Mouse (Mus musculus): ENCODE data around the gene Nckap5. TPM values are rescaled to one million over a fixed set of nuclear protein-coding genes. Genes with fewer than 3 reads are reported as not detected.

Gene Nckap5
- polyA plus RNA-seq, 1 experiment from 2014 or later = 1.1 TPM

DNA sequence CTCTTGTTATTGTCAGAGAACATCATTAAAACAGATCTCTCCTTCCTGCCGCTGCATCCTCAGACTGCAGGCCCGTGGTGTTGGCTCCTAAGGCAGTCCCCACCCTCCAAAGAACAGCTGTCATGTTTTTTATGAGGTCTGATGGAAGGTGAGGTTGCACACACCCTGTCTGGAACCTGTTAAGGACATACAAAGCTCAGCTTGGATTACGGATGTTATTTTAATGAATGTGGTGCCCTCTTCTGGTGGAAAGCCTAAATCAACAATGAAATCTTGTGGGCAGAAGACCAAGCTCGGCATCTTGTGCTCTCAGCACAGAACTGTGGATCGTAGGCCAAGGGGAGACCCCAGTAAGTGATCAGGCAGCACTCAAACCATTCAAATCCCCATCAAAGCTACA, 399.0 kb downstream of the Nckap5 start:
- no peak for DNase-seq
- WGBS (ENCODE audit: insufficient replicate concordance) = 39% methylated on average over 5 of the region's 5 CpGs
- TF ChIP-seq EP300 (IDR thresholded peaks at IDR 0.05; ENCODE audit: low read depth) = no peak
- TF ChIP-seq CTCF (IDR thresholded peaks at IDR 0.05; ENCODE audit: low read depth) = peak; percentile 60
- Histone ChIP-seq H3K9me3 (ENCODE audit: low read length) (no peaks in the 10 kb centered on the region), H3K27me3 (ENCODE audit: insufficient read depth, low read length) (no peaks in the 10 kb centered on the region), H3K4me2 (ENCODE audit: low read depth, low read length) (no peak overlapping the region), H3K4me3 (ENCODE audit: low read depth, low read length) (no peak overlapping the region), H3K27ac (ENCODE audit: low read depth) (no peak overlapping the region), H3K9ac (replicated peaks) (no peak overlapping the region), H3K4me1 (ENCODE audit: insufficient read depth) (no peaks in the 10 kb centered on the region), H3K36me3 (replicated peaks; ENCODE audit: insufficient read depth, low read length) (no peaks in the 10 kb centered on the region)
- ATAC-seq = no peak

DNA sequence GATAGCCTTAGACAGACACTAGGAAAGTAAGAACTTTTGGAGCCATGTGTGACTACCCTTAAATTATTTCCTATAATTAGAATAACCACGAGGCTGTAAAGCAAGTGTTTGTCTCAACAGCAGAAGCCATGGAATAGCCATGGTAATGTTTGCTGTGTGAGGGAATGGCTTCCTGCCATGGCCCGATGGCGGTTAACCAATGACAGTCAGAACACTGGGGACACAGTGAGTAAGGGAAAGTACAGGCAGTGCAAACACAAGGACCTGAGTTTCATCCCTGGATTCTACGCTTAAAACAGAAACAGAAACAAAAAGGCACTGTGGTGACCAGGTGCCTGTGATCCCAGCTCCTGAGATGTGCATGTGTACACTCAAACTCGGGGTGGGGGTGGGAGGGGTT, 419.2 kb downstream of the Nckap5 start:
- Histone ChIP-seq H3K27me3 (ENCODE audit: insufficient read depth, low read length) (no peaks in the 10 kb centered on the region), H3K4me2 (ENCODE audit: low read depth, low read length) (no peak overlapping the region), H3K9me3 (ENCODE audit: low read length) (no peaks in the 10 kb centered on the region), H3K4me3 (ENCODE audit: low read depth, low read length) (no peak overlapping the region), H3K4me1 (ENCODE audit: insufficient read depth) (no peaks in the 10 kb centered on the region), H3K9ac (replicated peaks) (no peak overlapping the region), H3K36me3 (replicated peaks; ENCODE audit: insufficient read depth, low read length) (no peaks in the 10 kb centered on the region), H3K27ac (ENCODE audit: low read depth) (peak overlapping the region; percentile 55)
- peak; percentile 97 for ATAC-seq
- no peak for TF ChIP-seq CTCF (IDR thresholded peaks at IDR 0.05; ENCODE audit: low read depth)
- no peak for TF ChIP-seq EP300 (IDR thresholded peaks at IDR 0.05; ENCODE audit: low read depth)
- peak; percentile 42 for DNase-seq
- WGBS (ENCODE audit: insufficient replicate concordance) = 50% methylated on average over 5 of the region's 5 CpGs

DNA sequence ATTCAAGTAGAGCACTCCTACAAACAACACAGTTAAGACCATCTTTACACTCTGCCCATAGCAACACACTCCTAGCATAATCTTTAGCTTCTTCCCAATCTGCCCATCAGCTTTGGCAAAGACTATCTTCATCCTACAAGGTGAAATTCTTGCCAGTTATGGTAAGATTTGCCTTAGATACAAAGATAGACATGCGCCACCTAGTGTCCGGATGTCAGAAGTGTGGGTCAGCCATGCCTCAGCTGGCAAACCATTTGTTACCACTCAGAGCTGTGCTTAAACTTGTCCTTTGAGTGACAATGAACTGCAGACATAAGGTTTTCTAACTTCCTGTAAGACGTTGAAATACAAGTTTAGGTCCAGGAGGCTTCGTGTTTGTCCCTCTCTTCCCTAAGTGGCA, 422.7 kb downstream of the Nckap5 start:
- no peaks in the 10 kb centered on the region for H3K9me3 ChIP-seq (ENCODE audit: low read length)
- no peak overlapping the region for H3K4me2 ChIP-seq (ENCODE audit: low read depth, low read length)
- no peak overlapping the region for H3K4me3 ChIP-seq (ENCODE audit: low read depth, low read length)
- DNase-seq (peak; percentile 62), ATAC-seq (no peak)
- no peak overlapping the region for H3K27ac ChIP-seq (ENCODE audit: low read depth)
- no peaks in the 10 kb centered on the region for H3K4me1 ChIP-seq (ENCODE audit: insufficient read depth)
- H3K36me3 ChIP-seq (replicated peaks; ENCODE audit: insufficient read depth, low read length) = no peaks in the 10 kb centered on the region
- H3K9ac ChIP-seq (replicated peaks) = no peak overlapping the region
- WGBS (ENCODE audit: insufficient replicate concordance) = 10% methylated on average over 4 of the region's 4 CpGs
- TF ChIP-seq CTCF (IDR thresholded peaks at IDR 0.05; ENCODE audit: low read depth) (peak; percentile 77), EP300 (IDR thresholded peaks at IDR 0.05; ENCODE audit: low read depth) (no peak)
- no peaks in the 10 kb centered on the region for H3K27me3 ChIP-seq (ENCODE audit: insufficient read depth, low read length)

DNA sequence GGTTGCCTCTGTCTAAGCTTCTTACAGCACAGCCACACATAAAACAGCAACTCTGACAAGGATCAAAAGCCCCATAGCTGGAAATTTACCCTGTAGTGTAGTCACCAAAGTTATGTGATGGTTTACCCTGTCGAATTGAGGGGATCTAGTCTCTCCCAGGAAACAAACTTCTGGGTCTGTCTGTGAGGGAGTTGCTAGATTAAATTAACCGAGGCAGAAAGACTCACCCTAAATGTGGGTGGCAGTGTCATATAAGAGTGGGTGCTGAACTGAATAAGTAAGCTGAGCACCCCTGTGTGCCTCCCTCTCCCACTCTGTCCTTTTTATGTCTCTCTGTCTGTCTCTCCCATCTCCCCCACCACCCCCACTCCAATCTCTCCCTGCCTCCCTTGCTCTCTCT, 425.1 kb downstream of the Nckap5 start:
- WGBS (ENCODE audit: insufficient replicate concordance) = 63% methylated on average over 2 of the region's 2 CpGs
- no peak overlapping the region for H3K9ac ChIP-seq (replicated peaks)

DNA sequence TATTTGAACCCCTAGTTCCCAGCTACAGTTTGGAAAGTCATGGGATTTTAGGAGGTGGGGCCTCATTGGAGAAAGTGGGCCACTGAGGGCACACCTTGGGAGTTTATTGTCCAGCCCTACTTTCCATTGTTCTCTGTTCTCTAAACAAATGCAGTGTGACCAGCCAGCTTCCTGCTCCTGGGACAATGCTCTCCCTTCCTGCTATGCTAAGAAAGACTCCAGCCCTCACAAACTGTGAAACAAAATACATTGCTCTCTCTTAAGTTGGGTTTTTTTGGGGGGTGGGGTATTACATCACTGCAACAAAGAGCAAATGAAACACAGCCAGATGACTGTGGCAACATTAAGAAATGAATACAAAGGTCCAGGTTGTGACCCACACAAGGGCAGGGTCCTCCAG, 426.6 kb downstream of the Nckap5 start:
- no peaks in the 10 kb centered on the region for H3K4me1 ChIP-seq (ENCODE audit: insufficient read depth)
- H3K4me2 ChIP-seq (ENCODE audit: low read depth, low read length) = no peak overlapping the region
- ATAC-seq (peak; percentile 74; the same call in 1 of the 2 replicates), DNase-seq (no peak)
- H3K4me3 ChIP-seq (ENCODE audit: low read depth, low read length) = no peak overlapping the region
- H3K9ac ChIP-seq (replicated peaks) = no peak overlapping the region
- no peak overlapping the region for H3K27ac ChIP-seq (ENCODE audit: low read depth)
- no peaks in the 10 kb centered on the region for H3K9me3 ChIP-seq (ENCODE audit: low read length)
- no peak for TF ChIP-seq EP300 (IDR thresholded peaks at IDR 0.05; ENCODE audit: low read depth)
- TF ChIP-seq CTCF (IDR thresholded peaks at IDR 0.05; ENCODE audit: low read depth) = no peak
- H3K36me3 ChIP-seq (replicated peaks; ENCODE audit: insufficient read depth, low read length) = no peaks in the 10 kb centered on the region
- H3K27me3 ChIP-seq (ENCODE audit: insufficient read depth, low read length) = no peaks in the 10 kb centered on the region

More for the DNA sequence above, 425.1 kb downstream of the Nckap5 start:
- no peak for ATAC-seq
- TF ChIP-seq EP300 (IDR thresholded peaks at IDR 0.05; ENCODE audit: low read depth) = no peak
- no peak for TF ChIP-seq CTCF (IDR thresholded peaks at IDR 0.05; ENCODE audit: low read depth)
- Histone ChIP-seq H3K27ac (ENCODE audit: low read depth) (no peak overlapping the region), H3K4me3 (ENCODE audit: low read depth, low read length) (no peak overlapping the region), H3K9me3 (ENCODE audit: low read length) (no peaks in the 10 kb centered on the region), H3K27me3 (ENCODE audit: insufficient read depth, low read length) (no peaks in the 10 kb centered on the region), H3K4me2 (ENCODE audit: low read depth, low read length) (no peak overlapping the region), H3K4me1 (ENCODE audit: insufficient read depth) (no peaks in the 10 kb centered on the region), H3K36me3 (replicated peaks; ENCODE audit: insufficient read depth, low read length) (no peaks in the 10 kb centered on the region)
- DNase-seq = no peak

DNA sequence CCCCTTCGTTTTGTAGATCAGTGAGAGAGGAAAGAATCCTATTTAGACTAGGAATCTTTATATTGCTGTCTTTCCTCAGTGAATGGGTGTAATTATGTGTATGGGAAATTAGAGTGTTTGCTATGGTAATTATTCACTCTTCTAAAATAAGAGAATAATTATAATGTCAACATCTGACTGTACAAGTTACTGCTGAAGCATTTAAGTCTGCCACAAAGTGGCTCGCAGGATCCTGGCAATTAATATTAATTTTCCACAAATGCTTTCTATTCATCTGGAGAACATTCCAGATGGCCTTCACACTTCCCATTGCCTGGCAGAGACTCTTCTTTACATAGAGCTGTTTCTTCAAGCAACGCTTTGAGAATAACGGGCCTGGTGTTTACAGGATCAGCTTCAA, 439.4 kb downstream of the Nckap5 start:
- Histone ChIP-seq H3K4me2 (ENCODE audit: low read depth, low read length) (no peak overlapping the region), H3K4me3 (ENCODE audit: low read depth, low read length) (no peak overlapping the region), H3K9me3 (ENCODE audit: low read length) (no peaks in the 10 kb centered on the region), H3K27ac (ENCODE audit: low read depth) (no peak overlapping the region), H3K27me3 (ENCODE audit: insufficient read depth, low read length) (no peaks in the 10 kb centered on the region), H3K9ac (replicated peaks) (no peak overlapping the region), H3K4me1 (ENCODE audit: insufficient read depth) (no peaks in the 10 kb centered on the region), H3K36me3 (replicated peaks; ENCODE audit: insufficient read depth, low read length) (no peaks in the 10 kb centered on the region)
- no peak for ATAC-seq
- no peak for TF ChIP-seq CTCF (IDR thresholded peaks at IDR 0.05; ENCODE audit: low read depth)
- TF ChIP-seq EP300 (IDR thresholded peaks at IDR 0.05; ENCODE audit: low read depth) = no peak
- 80% methylated on average over 4 of the region's 4 CpGs for WGBS (ENCODE audit: insufficient replicate concordance)
- no peak for DNase-seq

All from liver, postnatal 0 days (tissue).